Mouse (Mus musculus) heart, adult 2 months (tissue): ENCODE measurements at regions not wholly inside any gene's neighbourhood (a gene's known extent, or its start where the extent isn't known, plus 50 kb on each side); places are given as distances from the start of the nearest gene placed in this dataset.

Experiments used
- DNase-seq, 2 experiments: peaks; one replicate each; pipeline ENCODE4 v3.0.0; 2021
- H3K27ac ChIP-seq: fragments of 200-600 bp; 2 replicates; pipeline ENCODE4 v1.8.1; 2022
- H3K27me3 ChIP-seq: fragments of 200-500 bp; 2 replicates; pipeline ENCODE4 v1.6.1; 2012; ENCODE audit warnings: mild to moderate bottlenecking, low read length, inconsistent platforms, mixed read lengths; ENCODE audit not compliant: control insufficient read depth, insufficient read depth
- H3K36me3 ChIP-seq: fragments of 200-500 bp; 2 replicates; pipeline ENCODE4 v1.6.1; 2012; ENCODE audit warnings: low read length, inconsistent platforms; ENCODE audit not compliant: control insufficient read depth, insufficient read depth
- H3K4me1 ChIP-seq: fragments of 200-500 bp; 2 replicates; pipeline ENCODE4 v1.6.1; 2011; ENCODE audit warnings: low read length; ENCODE audit not compliant: control insufficient read depth, insufficient read depth
- H3K4me3 ChIP-seq: fragments of 200-600 bp; 2 replicates; pipeline ENCODE4 v1.8.1; 2022
- H3K79me2 ChIP-seq: fragments of 200-500 bp; replicated peaks from 2 replicates; pipeline ENCODE4 v1.6.1; 2012; ENCODE audit warnings: mild to moderate bottlenecking, inconsistent platforms, low read length, moderate library complexity, mixed read lengths; ENCODE audit not compliant: control insufficient read depth, insufficient read depth
- H3K9ac ChIP-seq: fragments of 200-500 bp; 2 replicates; pipeline ENCODE4 v1.6.1; 2012; ENCODE audit warnings: low read depth, mild to moderate bottlenecking, control low read depth, inconsistent platforms, low read length, mixed read lengths
- CTCF ChIP-seq: fragments of 200-600 bp; IDR thresholded peaks from 2 replicates; pipeline ENCODE4 v1.8.1; 2022; ENCODE audit warnings: antibody characterized with exemption, mild to moderate bottlenecking, moderate library complexity
- EP300 ChIP-seq: fragments of 200-500 bp; IDR thresholded peaks from 2 replicates; pipeline ENCODE4 v1.6.1; 2011; ENCODE audit warnings: low read depth, low read length, control low read depth; ENCODE audit not compliant: insufficient read depth
- POLR2A ChIP-seq: fragments of 200-500 bp; IDR thresholded peaks from 2 replicates; pipeline ENCODE4 v1.6.1; 2011; ENCODE audit warnings: mild to moderate bottlenecking, low read depth, low read length, control low read depth; ENCODE audit not compliant: insufficient read depth
- WGBS: fragments of 180-500 bp; shearing (Covaris S2); methylation state at CpG from one replicate; pipeline ENCODE4 v1.1.7; 2018; 5-methylcytosine and 5-hydroxymethylcytosine counted together
- intact Hi-C: fragments of 180-260 bp; cut with DNase I; formaldehyde crosslinking; loops from one replicate; pipeline ENCODE4 v1.15.1; 2025

GRCm38 (mm10) chr3:142948771-142949170, 67.0 kb upstream of the Pkn2 start:
- no peaks in the 10 kb centered on the region for H3K79me2 ChIP-seq
- no peaks in the 10 kb centered on the region for H3K4me1 ChIP-seq
- TF ChIP-seq CTCF (peak; percentile 97), POLR2A (no peak)
- no peaks in the 10 kb centered on the region for H3K27me3 ChIP-seq
- intact Hi-C loops, result no loop called here
- H3K9ac ChIP-seq, result no peak overlapping the region
- H3K36me3 ChIP-seq, result no peaks in the 10 kb centered on the region
- peak; percentile 21 to 71 for DNase-seq
- H3K27ac ChIP-seq, result no peak overlapping the region
- WGBS, result 47% methylated on average over 7 of the region's 7 CpGs
- no peak overlapping the region for H3K4me3 ChIP-seq

GRCm38 (mm10) chr3:142941319-142942024, 59.7 kb upstream of the Pkn2 start:
- intact Hi-C loops, result no loop called here
- WGBS, result 13% methylated on average over 6 of the region's 6 CpGs
- Histone ChIP-seq H3K9ac (no peak overlapping the region), H3K27me3 (no peaks in the 10 kb centered on the region), H3K4me3 (no peak overlapping the region), H3K27ac (peak overlapping the region; percentile 47), H3K36me3 (no peaks in the 10 kb centered on the region), H3K79me2 (no peaks in the 10 kb centered on the region), H3K4me1 (peaks cover 3% of the 10 kb centered on the region)
- TF ChIP-seq POLR2A (no peak), EP300 (no peak), CTCF (no peak)
- peak; percentile 44 to 49 for DNase-seq

GRCm38 (mm10) chr3:142940874-142941273, 59.1 kb upstream of the Pkn2 start:
- H3K79me2 ChIP-seq, result no peaks in the 10 kb centered on the region
- H3K9ac ChIP-seq, result no peak overlapping the region
- H3K4me3 ChIP-seq, result no peak overlapping the region
- WGBS, result 74% methylated on average over 5 of the region's 5 CpGs
- H3K4me1 ChIP-seq, result peaks cover 3% of the 10 kb centered on the region
- intact Hi-C loops, result no loop called here
- H3K36me3 ChIP-seq, result no peaks in the 10 kb centered on the region
- H3K27me3 ChIP-seq, result no peaks in the 10 kb centered on the region
- H3K27ac ChIP-seq, result peak overlapping the region; percentile 47
- TF ChIP-seq POLR2A (peak; percentile 36; the same call in 1 of the 2 replicates), EP300 (no peak)
- DNase-seq, result peak in 1 of 2 experiments; percentile 19

GRCm38 (mm10) chr3:142939773-142940172, 58.0 kb upstream of the Pkn2 start:
- Histone ChIP-seq H3K4me3 (no peak overlapping the region), H3K27me3 (no peaks in the 10 kb centered on the region), H3K27ac (no peak overlapping the region), H3K9ac (no peak overlapping the region), H3K79me2 (no peaks in the 10 kb centered on the region), H3K4me1 (peaks cover 3% of the 10 kb centered on the region), H3K36me3 (no peaks in the 10 kb centered on the region)
- intact Hi-C loops, result no loop called here
- 74% methylated on average over 1 of the region's 1 CpGs for WGBS
- no peak for TF ChIP-seq CTCF
- TF ChIP-seq POLR2A, result no peak
- no peak for TF ChIP-seq EP300
- DNase-seq, result no peak

- TF ChIP-seq EP300 (no peak), CTCF (no peak), POLR2A (no peak)
- WGBS, result 41% methylated on average over 5 of the region's 5 CpGs
- intact Hi-C loops, result no loop called here
- Histone ChIP-seq H3K36me3 (no peaks in the 10 kb centered on the region), H3K27me3 (no peaks in the 10 kb centered on the region), H3K9ac (no peak overlapping the region), H3K4me1 (no peaks in the 10 kb centered on the region), H3K4me3 (no peak overlapping the region), H3K79me2 (no peaks in the 10 kb centered on the region), H3K27ac (no peak overlapping the region)
- no peak for DNase-seq
Observed at GRCm38 (mm10) chr3:142935949-142936348, 54.1 kb upstream of the Pkn2 start.

GRCm38 (mm10) chr3:142934326-142934725, 52.5 kb upstream of the Pkn2 start:
- 89% methylated on average over 5 of the region's 5 CpGs for WGBS
- no peak overlapping the region for H3K4me3 ChIP-seq
- no peaks in the 10 kb centered on the region for H3K27me3 ChIP-seq
- H3K27ac ChIP-seq, result no peak overlapping the region
- H3K9ac ChIP-seq, result no peak overlapping the region
- no peak for DNase-seq
- intact Hi-C loops, result loop anchor here (5.0 kb wide), 1 partner anchor 47 kb away; no protein-coding TSS in a partner anchor
- H3K4me1 ChIP-seq, result no peaks in the 10 kb centered on the region
- no peaks in the 10 kb centered on the region for H3K79me2 ChIP-seq
- no peak for TF ChIP-seq CTCF
- no peak for TF ChIP-seq POLR2A
- TF ChIP-seq EP300, result no peak
- no peaks in the 10 kb centered on the region for H3K36me3 ChIP-seq
